ENCODE assay signal across 27 mouse cellular contexts in the genomic region with DNA sequence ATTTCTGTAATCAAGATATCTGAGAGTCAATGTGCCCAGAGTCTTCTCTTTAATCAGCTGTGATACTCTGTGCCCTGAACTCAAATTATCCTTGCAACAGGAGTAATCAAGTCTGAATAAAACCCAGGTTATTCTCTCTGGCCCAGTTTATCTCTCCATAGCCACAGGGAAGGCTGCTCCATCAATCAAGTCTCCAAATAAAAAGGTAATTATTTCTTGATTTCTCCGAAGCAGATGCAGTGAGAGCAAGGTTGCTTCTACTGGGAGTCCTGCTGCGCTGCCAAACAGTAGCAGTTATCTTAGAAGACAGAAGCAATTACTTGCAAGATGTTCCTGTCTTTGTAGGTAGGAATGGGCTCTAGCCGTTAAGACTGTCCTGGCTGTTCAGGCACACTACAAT.
DNase-seq lines count a peak whose midpoint lies in the region; ATAC-seq lines count a peak whose summit lies in the region.
"Had no signal": no experiment of that assay in that cellular context is flagged by ENCODE, and none has a peak within 500 bp of the region (broad histone marks: within the 10 kb centered on the region; RNA-seq: fewer than 3 reads in every experiment).

No protein-coding gene starts in this region.

- ATAC-seq in midbrain, embryonic 13.5 days: peak; percentile 50; the same call in 1 of the 2 replicates
- peak; percentile 77; the same call in 1 of the 2 replicates for ATAC-seq in hindbrain, embryonic 16.5 days
- ATAC-seq: forebrain, embryonic 16.5 days; intestine, embryonic 15.5 days; lung, postnatal 0 days had no signal

- no peaks in the 10 kb centered on the region for H3K9me3 ChIP-seq in midbrain, embryonic 13.5 days
- no peaks in the 10 kb centered on the region for H3K9me3 ChIP-seq in midbrain, embryonic 10.5 days (replicated peaks)
- H3K9me3 ChIP-seq in hindbrain, embryonic 16.5 days (ENCODE audit: control insufficient read depth, low read length): no peaks in the 10 kb centered on the region
- H3K9me3 ChIP-seq: embryonic facial prominence, embryonic 10.5 days; embryonic facial prominence, embryonic 15.5 days; G1E; heart, embryonic 12.5 days; intestine, embryonic 15.5 days; limb, embryonic 15.5 days; liver, embryonic 13.5 days; megakaryocyte, embryonic 14.5 days had no signal

- H3K36me3 ChIP-seq in midbrain, embryonic 13.5 days: no peaks in the 10 kb centered on the region
- H3K36me3 ChIP-seq in midbrain, embryonic 10.5 days: no peaks in the 10 kb centered on the region
- H3K36me3 ChIP-seq in hindbrain, embryonic 16.5 days (ENCODE audit: control insufficient read depth, insufficient read depth, low read length): no peaks in the 10 kb centered on the region
- H3K36me3 ChIP-seq: embryonic facial prominence, embryonic 10.5 days; embryonic facial prominence, embryonic 15.5 days; G1E; heart, embryonic 12.5 days; intestine, embryonic 15.5 days; limb, embryonic 15.5 days; liver, embryonic 13.5 days had no signal

- H3K4me2 ChIP-seq in midbrain, embryonic 13.5 days (replicated peaks): no peak overlapping the region
- no peak overlapping the region for H3K4me2 ChIP-seq in hindbrain, embryonic 16.5 days (ENCODE audit: low read length)
- H3K4me2 ChIP-seq: embryonic facial prominence, embryonic 15.5 days; heart, embryonic 12.5 days; intestine, embryonic 15.5 days; limb, embryonic 15.5 days; liver, embryonic 13.5 days had no signal

- H3K4me1 ChIP-seq in midbrain, embryonic 13.5 days (replicated peaks): 0 out of 2 replicates have a peak, but pooled peaks cover 7% of the 10 kb centered on the region
- H3K4me1 ChIP-seq in midbrain, embryonic 10.5 days: peaks cover 4% of the 10 kb centered on the region; the same call in 1 of the 2 replicates
- H3K4me1 ChIP-seq in hindbrain, embryonic 16.5 days (ENCODE audit: control insufficient read depth, insufficient read depth, low read depth, low read length): no peaks in the 10 kb centered on the region
- H3K4me1 ChIP-seq: embryonic facial prominence, embryonic 10.5 days; embryonic facial prominence, embryonic 15.5 days; heart, embryonic 12.5 days; intestine, embryonic 15.5 days; limb, embryonic 15.5 days; liver, embryonic 13.5 days; megakaryocyte, embryonic 14.5 days had no signal

- no peak overlapping the region for H3K9ac ChIP-seq in midbrain, embryonic 13.5 days (replicated peaks)
- no peak overlapping the region for H3K9ac ChIP-seq in hindbrain, embryonic 16.5 days (ENCODE audit: low read depth, low read length)
- H3K9ac ChIP-seq: embryonic facial prominence, embryonic 15.5 days; heart, embryonic 12.5 days; intestine, embryonic 15.5 days; limb, embryonic 15.5 days; liver, embryonic 13.5 days had no signal

- WGBS in midbrain, embryonic 13.5 days: 54% methylated on average over 3 of the region's 3 CpGs
- 89% methylated on average over 3 of the region's 3 CpGs for WGBS in midbrain, embryonic 10.5 days
- WGBS in hindbrain, embryonic 16.5 days: 34% methylated on average over 3 of the region's 3 CpGs

- DNase-seq in cerebellum, adult 9-11 months: peak; percentile 1
- no peak for DNase-seq in cerebellum, postnatal 14 days
- DNase-seq in midbrain, embryonic 10.5 days (ENCODE audit: low spot score): no peak
- DNase-seq in brain, adult 2 months (ENCODE audit: low read depth, low spot score): peak; percentile 14
- no peak for DNase-seq in spleen, adult 18-20 months
- DNase-seq: adrenal gland, adult 8-10 months; cerebellum, adult 11 months; gastrocnemius, adult 2 months; heart, adult 2 months; kidney, adult 2 months; kidney, postnatal 4 days; left cerebral cortex, postnatal 4 days; liver, embryonic 13.5 days; lung, adult 18-20 months; lung, postnatal 4 days; thymus, postnatal 4 days had no signal

- H3K4me3 ChIP-seq in midbrain, embryonic 13.5 days (replicated peaks): no peak overlapping the region
- H3K4me3 ChIP-seq in midbrain, embryonic 10.5 days: no peak overlapping the region
- no peak overlapping the region for H3K4me3 ChIP-seq in hindbrain, embryonic 16.5 days (ENCODE audit: low read length)
- H3K4me3 ChIP-seq: embryonic facial prominence, embryonic 10.5 days; embryonic facial prominence, embryonic 15.5 days; gastrocnemius, adult 2 months; heart, adult 2 months; heart, embryonic 12.5 days; intestine, embryonic 15.5 days; limb, embryonic 15.5 days; liver, embryonic 13.5 days; megakaryocyte, embryonic 14.5 days had no signal

- no peak overlapping the region for H3K27ac ChIP-seq in midbrain, embryonic 13.5 days
- H3K27ac ChIP-seq in midbrain, embryonic 10.5 days (replicated peaks): no peak overlapping the region
- no peak overlapping the region for H3K27ac ChIP-seq in hindbrain, embryonic 16.5 days (ENCODE audit: low read depth, low read length)
- H3K27ac ChIP-seq: embryonic facial prominence, embryonic 10.5 days; embryonic facial prominence, embryonic 15.5 days; gastrocnemius, adult 2 months; heart, adult 2 months; intestine, embryonic 15.5 days; limb, embryonic 15.5 days; liver, embryonic 13.5 days had no signal

- H3K27me3 ChIP-seq in midbrain, embryonic 13.5 days: no peaks in the 10 kb centered on the region
- H3K27me3 ChIP-seq in midbrain, embryonic 10.5 days (ENCODE audit: low read depth, poor library complexity, severe bottlenecking): no peaks in the 10 kb centered on the region
- no peaks in the 10 kb centered on the region for H3K27me3 ChIP-seq in hindbrain, embryonic 16.5 days (replicated peaks; ENCODE audit: control insufficient read depth, insufficient read depth, low read length)
- H3K27me3 ChIP-seq: embryonic facial prominence, embryonic 15.5 days; heart, embryonic 12.5 days; intestine, embryonic 15.5 days; limb, embryonic 15.5 days; liver, embryonic 13.5 days; megakaryocyte, embryonic 14.5 days had no signal

Comparison
In these comparisons a context has a peak if more than half of its experiments do, and no peak if none do; other contexts are left out.
1. DNase-seq: peak in cerebellum, adult 9-11 months (single experiment) and brain, adult 2 months (single experiment); none in cerebellum, postnatal 14 days (0 of 2), midbrain, embryonic 10.5 days (single experiment) and spleen, adult 18-20 months (0 of 2).